Mouse (Mus musculus) heart, postnatal 0 days (tissue): Measurements from ENCODE around the gene Gdap2. TPM values are rescaled to one million over a fixed set of nuclear protein-coding genes. Genes with fewer than 3 reads are reported as not detected.

Source experiments
- ATAC-seq: fragments of 200-750 bp; cut with Nextera tagmentation; 2 replicates; pipeline ENCODE4 v1.8.0; 2017; ENCODE audit warnings: low read depth, moderate number of reproducible peaks, moderate library complexity; ENCODE audit not compliant: insufficient read depth
- DNase-seq: peaks from one replicate; pipeline ENCODE4 v3.0.0-alpha.2; 2016; ENCODE audit warnings: low spot score
- H3K27ac ChIP-seq: fragments of 300-500 bp; sonication (generic); 2 replicates; pipeline ENCODE4 v1.5.1; 2014; ENCODE audit warnings: low read depth, mild to moderate bottlenecking
- H3K27me3 ChIP-seq: fragments of 300-500 bp; sonication (generic); 2 replicates; pipeline ENCODE4 v1.6.1; 2014; ENCODE audit warnings: low read length, mixed read lengths; ENCODE audit not compliant: control insufficient read depth, insufficient read depth
- H3K36me3 ChIP-seq: fragments of 300-500 bp; sonication (generic); replicated peaks from 2 replicates; pipeline ENCODE4 v1.6.1; 2014; ENCODE audit warnings: low read length, mixed read lengths; ENCODE audit not compliant: control insufficient read depth, insufficient read depth
- H3K4me1 ChIP-seq: fragments of 300-500 bp; sonication (generic); 2 replicates; pipeline ENCODE4 v1.6.1; 2014; ENCODE audit warnings: antibody characterized with exemption; ENCODE audit not compliant: control insufficient read depth, insufficient read depth
- H3K4me2 ChIP-seq: fragments of 300-500 bp; sonication (generic); 2 replicates; pipeline ENCODE4 v1.6.1; 2014; ENCODE audit warnings: low read depth, mild to moderate bottlenecking, low read length, moderate library complexity
- H3K4me3 ChIP-seq: fragments of 300-500 bp; sonication (generic); 2 replicates; pipeline ENCODE4 v1.5.1; 2014; ENCODE audit warnings: low read depth, low read length
- H3K9ac ChIP-seq: fragments of 300-500 bp; sonication (generic); replicated peaks from 2 replicates; pipeline ENCODE4 v1.6.1; 2014; ENCODE audit warnings: low read depth, low read length, mixed read lengths
- H3K9me3 ChIP-seq: fragments of 300-500 bp; sonication (generic); replicated peaks from 2 replicates; pipeline ENCODE4 v1.6.1; 2016; ENCODE audit warnings: low read length; ENCODE audit not compliant: control insufficient read depth
- CTCF ChIP-seq: IDR thresholded peaks from 2 replicates; pipeline ENCODE4 v1.5.1; 2016; ENCODE audit warnings: antibody characterized with exemption, control low read depth, low read depth
- EP300 ChIP-seq: IDR thresholded peaks from 2 replicates; pipeline ENCODE4 v1.6.1; 2016; ENCODE audit warnings: antibody characterized with exemption, low read depth
- WGBS: fragments of 180-500 bp; shearing (Covaris S2); extraction: QIAGEN DNeasy Blood & Tissue Kit; methylation state at CpG from one replicate; pipeline ENCODE4 v1.1.7; 2014; 5-methylcytosine and 5-hydroxymethylcytosine counted together
- polyA plus RNA-seq: library from polyadenylated mRNA; unstranded; fragments of >200 nt; fragmentation: Nextera tagmentation; extraction: Ambion mirVana; gene quantifications from 2 replicates; pipeline ENCODE4 v1.2.1, GENCODE M21; 2015
- total RNA-seq: library from RNA; depleted of rRNA; stranded (reverse); fragments of >200 nt; gene quantifications from 2 replicates; pipeline ENCODE4 v1.2.3, GENCODE M21; 2014; ENCODE audit warnings: low replicate concordance; rRNA removed

The Gdap2 gene
- total and polyA plus RNA-seq, 2 experiments from 2014 or later = 17.8 to 26.2 TPM

DNA sequence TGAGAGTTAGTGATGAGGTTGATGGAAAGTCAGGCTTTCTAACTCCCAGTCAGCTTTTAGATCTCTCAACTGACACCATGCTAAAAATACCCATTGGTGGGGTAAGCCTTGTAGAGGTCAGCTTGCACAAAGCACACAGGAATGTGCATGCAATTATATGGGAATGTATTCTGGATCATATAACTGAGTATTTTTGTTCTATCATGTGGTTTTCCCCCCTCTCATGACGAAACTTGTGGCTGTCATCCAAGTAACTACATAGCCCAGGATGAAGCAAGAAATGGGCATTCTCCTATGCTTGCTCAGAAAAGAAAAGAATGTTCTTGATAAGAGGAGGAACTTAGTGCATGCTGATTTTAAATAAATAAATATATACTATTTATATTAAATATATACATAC, 65.3 kb downstream of the Gdap2 start:
- no peak for ATAC-seq
- no peak overlapping the region for H3K4me3 ChIP-seq
- H3K27ac ChIP-seq = no peak overlapping the region
- TF ChIP-seq CTCF = no peak
- no peak for TF ChIP-seq EP300
- no peak for DNase-seq
- H3K4me2 ChIP-seq = no peak overlapping the region
- H3K4me1 ChIP-seq = no peaks in the 10 kb centered on the region
- H3K27me3 ChIP-seq = no peaks in the 10 kb centered on the region
- 16% methylated on average over 1 of the region's 1 CpGs for WGBS
- no peaks in the 10 kb centered on the region for H3K36me3 ChIP-seq
- no peaks in the 10 kb centered on the region for H3K9me3 ChIP-seq
- H3K9ac ChIP-seq = no peak overlapping the region

DNA sequence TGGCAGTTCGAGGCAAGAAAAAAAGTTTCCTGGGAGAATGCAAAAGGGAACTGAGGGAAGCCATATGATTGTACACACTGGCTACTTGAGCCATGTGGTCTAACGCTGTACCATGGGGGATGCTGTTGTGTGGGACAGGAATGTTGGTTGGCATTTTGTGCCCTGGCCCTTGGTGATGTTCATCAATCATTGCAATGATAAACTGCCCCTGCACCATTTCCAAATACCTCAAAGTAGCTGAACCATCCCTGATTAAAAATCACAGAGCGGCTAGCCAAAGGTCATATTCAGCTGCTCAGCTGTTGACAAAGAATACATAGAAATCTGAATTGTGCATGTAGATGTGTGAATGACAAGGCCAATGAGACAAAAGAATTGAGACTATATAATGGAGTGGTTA, 66.8 kb downstream of the Gdap2 start:
- no peak overlapping the region for H3K4me3 ChIP-seq
- H3K27me3 ChIP-seq = no peaks in the 10 kb centered on the region
- no peaks in the 10 kb centered on the region for H3K4me1 ChIP-seq
- H3K9me3 ChIP-seq = no peaks in the 10 kb centered on the region
- TF ChIP-seq CTCF (no peak), EP300 (no peak)
- ATAC-seq = no peak
- H3K36me3 ChIP-seq = no peaks in the 10 kb centered on the region
- DNase-seq = no peak
- H3K4me2 ChIP-seq = no peak overlapping the region
- WGBS = 82% methylated on average over 3 of the region's 3 CpGs
- no peak overlapping the region for H3K27ac ChIP-seq
- H3K9ac ChIP-seq = no peak overlapping the region

DNA sequence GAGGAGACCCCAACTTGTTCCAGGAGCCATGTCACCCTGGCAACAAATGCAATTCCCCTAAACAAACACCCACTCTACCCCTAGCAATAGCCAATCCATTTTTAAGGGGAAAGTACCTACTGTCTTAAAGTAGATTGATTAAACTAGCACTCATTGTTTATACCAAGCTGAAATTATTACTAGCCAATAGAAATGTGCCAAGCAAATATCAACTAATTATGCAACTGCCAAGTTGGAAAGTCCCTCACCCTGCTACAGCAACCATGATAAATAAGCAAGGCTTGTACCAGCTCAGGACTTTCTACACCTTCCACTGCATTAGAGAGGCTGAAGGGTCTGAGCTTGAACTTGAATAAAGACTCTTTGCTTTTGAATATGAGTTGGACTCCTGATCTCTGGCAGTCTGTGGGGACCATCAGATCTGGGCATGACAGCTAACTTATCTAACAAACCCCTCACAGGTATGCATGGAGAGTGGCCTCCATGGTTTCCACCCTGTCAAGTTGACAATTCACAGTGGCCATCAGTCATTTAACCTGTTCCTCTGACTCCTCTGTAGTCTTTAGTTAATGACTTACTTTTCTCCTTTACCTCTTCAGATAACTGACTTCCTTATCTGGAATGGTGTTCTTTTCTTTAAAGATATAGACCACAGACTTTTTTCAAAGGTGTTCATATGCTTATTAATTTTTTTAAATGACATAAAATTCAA, 74.7 kb downstream of the Gdap2 start:
- Histone ChIP-seq H3K4me3 (no peak overlapping the region), H3K36me3 (no peaks in the 10 kb centered on the region), H3K9ac (no peak overlapping the region), H3K27ac (no peak overlapping the region), H3K9me3 (no peaks in the 10 kb centered on the region), H3K4me1 (no peaks in the 10 kb centered on the region), H3K27me3 (no peaks in the 10 kb centered on the region), H3K4me2 (no peak overlapping the region)
- TF ChIP-seq EP300 (no peak), CTCF (no peak)
- DNase-seq (no peak), ATAC-seq (no peak)

DNA sequence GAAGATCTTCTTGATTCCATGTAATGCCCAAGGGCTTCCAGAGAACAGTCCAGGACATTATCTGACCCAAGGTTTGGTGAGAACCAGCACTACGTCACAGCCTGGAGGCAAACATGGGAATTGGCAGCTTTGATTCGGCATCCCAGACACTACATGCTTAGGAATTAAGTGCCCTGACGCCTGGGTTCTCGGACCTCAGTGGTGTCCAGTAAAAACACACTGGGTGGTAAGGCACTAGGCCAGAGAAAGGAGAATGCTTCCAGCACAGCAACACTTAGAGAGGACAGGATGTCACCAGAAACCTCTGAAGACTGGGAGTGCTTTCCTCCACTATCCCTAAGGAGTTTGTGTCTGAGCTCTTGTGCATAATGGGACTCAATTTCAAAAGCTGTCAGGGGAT, 80.0 kb downstream of the Gdap2 start:
- DNase-seq (no peak), ATAC-seq (no peak)
- Histone ChIP-seq H3K9ac (no peak overlapping the region), H3K27me3 (no peaks in the 10 kb centered on the region), H3K36me3 (no peaks in the 10 kb centered on the region), H3K27ac (no peak overlapping the region), H3K9me3 (no peaks in the 10 kb centered on the region), H3K4me2 (no peak overlapping the region), H3K4me3 (no peak overlapping the region), H3K4me1 (no peaks in the 10 kb centered on the region)
- no peak for TF ChIP-seq CTCF
- TF ChIP-seq EP300 = no peak
- WGBS = 76% methylated on average over 4 of the region's 4 CpGs

DNA sequence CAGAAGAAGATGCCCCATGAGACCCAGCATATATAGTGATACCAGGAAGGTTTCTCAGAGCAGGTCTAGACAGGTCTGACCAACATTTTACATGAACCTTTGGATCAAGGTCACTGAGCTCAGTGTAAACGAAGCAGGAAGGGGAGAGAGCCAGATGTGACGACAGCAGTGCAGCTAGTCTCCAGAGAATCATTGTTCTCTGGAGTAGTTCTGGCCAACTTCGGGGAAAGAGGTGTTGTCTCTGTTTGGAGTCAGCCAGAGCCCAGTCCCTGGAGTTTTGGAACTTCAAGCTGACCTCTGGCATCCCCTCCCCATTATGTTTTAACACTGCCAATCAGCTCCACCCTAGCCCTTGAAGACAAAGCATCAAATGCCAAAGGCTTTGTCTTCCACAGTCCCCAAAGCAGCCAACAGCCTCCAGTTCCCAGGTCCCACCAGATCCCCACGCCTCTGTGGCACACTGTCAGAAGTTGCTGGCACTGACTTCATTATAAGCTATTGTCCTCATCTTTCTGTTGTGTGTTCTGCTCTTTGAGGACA, 84.2 kb downstream of the Gdap2 start:
- Histone ChIP-seq H3K9ac (no peak overlapping the region), H3K9me3 (no peaks in the 10 kb centered on the region), H3K27me3 (no peaks in the 10 kb centered on the region), H3K27ac (no peak overlapping the region), H3K4me3 (no peak overlapping the region), H3K4me2 (no peak overlapping the region), H3K4me1 (no peaks in the 10 kb centered on the region), H3K36me3 (no peaks in the 10 kb centered on the region)
- DNase-seq = no peak
- 36% methylated on average over 4 of the region's 4 CpGs for WGBS
- TF ChIP-seq CTCF = no peak
- TF ChIP-seq EP300 = no peak
- no peak for ATAC-seq

Other genes with a start within 250 kb of the Gdap2 start
- 4.7 and 10.5 TPM in 2 replicates for gene Wdr3, start within 50 bp of the Gdap2 start, total RNA-seq
- gene Wdr3, start within 50 bp of the Gdap2 start, polyA plus RNA-seq = 10.7 and 13.6 TPM in 2 replicates